Mouse (Mus musculus) intestine, postnatal 0 days (tissue): ENCODE results near the gene Scn4a. TPM values are rescaled to one million over a fixed set of nuclear protein-coding genes. Genes with fewer than 3 reads are reported as not detected.

Experiments used
- ATAC-seq: fragments of 200-750 bp; cut with Nextera tagmentation; 2 replicates; pipeline ENCODE4 v1.8.0; 2017; ENCODE audit warnings: mild to moderate bottlenecking, moderate TSS enrichment, moderate library complexity
- H3K27ac ChIP-seq: fragments of 300-500 bp; sonication (generic); 2 replicates; pipeline ENCODE4 v1.5.1; 2014; ENCODE audit warnings: mild to moderate bottlenecking, low read depth, low read length, moderate library complexity
- H3K27me3 ChIP-seq: fragments of 300-500 bp; sonication (generic); replicated peaks from 2 replicates; pipeline ENCODE4 v1.6.1; 2014; ENCODE audit warnings: low read length, mixed read lengths; ENCODE audit not compliant: control insufficient read depth, insufficient read depth
- H3K36me3 ChIP-seq: fragments of 300-500 bp; sonication (generic); 2 replicates; pipeline ENCODE4 v1.6.1; 2014; ENCODE audit warnings: mild to moderate bottlenecking, moderate library complexity; ENCODE audit not compliant: control insufficient read depth, insufficient read depth
- H3K4me1 ChIP-seq: fragments of 300-500 bp; sonication (generic); replicated peaks from 2 replicates; pipeline ENCODE4 v1.6.1; 2014; ENCODE audit warnings: antibody characterized with exemption, low read length, mixed read lengths; ENCODE audit not compliant: control insufficient read depth, insufficient read depth
- H3K4me2 ChIP-seq: fragments of 300-500 bp; sonication (generic); replicated peaks from 2 replicates; pipeline ENCODE4 v1.6.1; 2014; ENCODE audit warnings: low read depth, mild to moderate bottlenecking, moderate library complexity
- H3K4me3 ChIP-seq: fragments of 300-500 bp; sonication (generic); 2 replicates; pipeline ENCODE4 v1.5.1; 2014; ENCODE audit warnings: low read depth, low read length
- H3K9ac ChIP-seq: fragments of 300-500 bp; sonication (generic); 2 replicates; pipeline ENCODE4 v1.6.1; 2014; ENCODE audit warnings: mild to moderate bottlenecking, low read depth, low read length
- H3K9me3 ChIP-seq: fragments of 300-500 bp; sonication (generic); 2 replicates; pipeline ENCODE4 v1.6.1; 2016; ENCODE audit warnings: mixed run types; ENCODE audit not compliant: control insufficient read depth
- CTCF ChIP-seq: sonication (generic); IDR thresholded peaks from 2 replicates; pipeline ENCODE4 v1.5.1; 2016; ENCODE audit warnings: low read depth, mild to moderate bottlenecking, control low read depth, antibody characterized with exemption, moderate library complexity
- WGBS: fragments of 180-500 bp; shearing (Covaris S2); extraction: QIAGEN DNeasy Blood & Tissue Kit; methylation state at CpG from one replicate; pipeline ENCODE4 v1.1.7; 2014; 5-methylcytosine and 5-hydroxymethylcytosine counted together
- polyA plus RNA-seq: library from polyadenylated mRNA; unstranded; fragments of >200 nt; fragmentation: Nextera tagmentation; extraction: Ambion mirVana; gene quantifications from 2 replicates; pipeline ENCODE4 v1.2.1, GENCODE M21; 2015

The Scn4a gene
- polyA plus RNA-seq, 1 experiment from 2014 or later: 0.01 TPM

DNA sequence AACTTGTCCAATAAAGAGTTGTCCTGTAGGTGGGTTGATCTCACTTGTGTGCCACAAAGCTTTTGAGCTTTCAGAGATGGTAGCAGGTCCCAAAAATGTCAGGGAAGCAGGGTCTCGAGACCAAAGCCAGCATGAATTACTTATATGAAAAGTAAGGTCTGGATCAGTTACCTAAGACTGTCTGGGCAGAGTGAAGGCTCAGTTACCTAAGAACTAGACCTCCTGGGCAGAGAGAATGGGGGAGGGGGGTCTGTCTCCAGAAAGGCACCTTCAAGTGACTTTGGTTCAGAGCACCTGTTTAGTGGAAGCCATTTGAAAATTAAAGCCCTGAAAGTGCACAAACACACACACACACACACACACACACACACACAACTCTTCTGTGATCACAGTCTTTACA lies 78.7 kb downstream of the Scn4a start:
- 89% methylated on average over 1 of the region's 1 CpGs for WGBS
- no peak for TF ChIP-seq CTCF
- Histone ChIP-seq H3K36me3 (no peaks in the 10 kb centered on the region), H3K27me3 (no peaks in the 10 kb centered on the region), H3K4me1 (peaks cover 10% of the 10 kb centered on the region), H3K9me3 (no peaks in the 10 kb centered on the region), H3K4me3 (no peak overlapping the region), H3K27ac (no peak overlapping the region), H3K4me2 (no peak overlapping the region), H3K9ac (no peak overlapping the region)
- no peak for ATAC-seq

- peaks cover 10% of the 10 kb centered on the region for H3K4me1 ChIP-seq
- H3K27me3 ChIP-seq: no peaks in the 10 kb centered on the region
- 93% methylated on average over 6 of the region's 6 CpGs for WGBS
- H3K36me3 ChIP-seq: no peaks in the 10 kb centered on the region
- H3K4me2 ChIP-seq: peak overlapping the region; percentile 77; the same call in 1 of the 2 replicates
- no peaks in the 10 kb centered on the region for H3K9me3 ChIP-seq
- H3K4me3 ChIP-seq: no peak overlapping the region
- no peak overlapping the region for H3K27ac ChIP-seq
- TF ChIP-seq CTCF: no peak
- no peak overlapping the region for H3K9ac ChIP-seq
- no peak for ATAC-seq
Measured at GRCm38 (mm10) chr11:106273811-106274210, 79.3 kb downstream of the Scn4a start.

- Histone ChIP-seq H3K36me3 (no peaks in the 10 kb centered on the region), H3K9me3 (no peaks in the 10 kb centered on the region), H3K9ac (peak overlapping the region; percentile 95), H3K4me2 (peak overlapping the region; percentile 77), H3K4me1 (peaks cover 10% of the 10 kb centered on the region), H3K27ac (peak overlapping the region; percentile 72), H3K4me3 (peak overlapping the region; percentile 97), H3K27me3 (no peaks in the 10 kb centered on the region)
- ATAC-seq: no peak
- no peak for TF ChIP-seq CTCF
- 7% methylated on average over 16 of the region's 16 CpGs for WGBS
Measured at GRCm38 (mm10) chr11:106273311-106273684, 79.8 kb downstream of the Scn4a start.

DNA sequence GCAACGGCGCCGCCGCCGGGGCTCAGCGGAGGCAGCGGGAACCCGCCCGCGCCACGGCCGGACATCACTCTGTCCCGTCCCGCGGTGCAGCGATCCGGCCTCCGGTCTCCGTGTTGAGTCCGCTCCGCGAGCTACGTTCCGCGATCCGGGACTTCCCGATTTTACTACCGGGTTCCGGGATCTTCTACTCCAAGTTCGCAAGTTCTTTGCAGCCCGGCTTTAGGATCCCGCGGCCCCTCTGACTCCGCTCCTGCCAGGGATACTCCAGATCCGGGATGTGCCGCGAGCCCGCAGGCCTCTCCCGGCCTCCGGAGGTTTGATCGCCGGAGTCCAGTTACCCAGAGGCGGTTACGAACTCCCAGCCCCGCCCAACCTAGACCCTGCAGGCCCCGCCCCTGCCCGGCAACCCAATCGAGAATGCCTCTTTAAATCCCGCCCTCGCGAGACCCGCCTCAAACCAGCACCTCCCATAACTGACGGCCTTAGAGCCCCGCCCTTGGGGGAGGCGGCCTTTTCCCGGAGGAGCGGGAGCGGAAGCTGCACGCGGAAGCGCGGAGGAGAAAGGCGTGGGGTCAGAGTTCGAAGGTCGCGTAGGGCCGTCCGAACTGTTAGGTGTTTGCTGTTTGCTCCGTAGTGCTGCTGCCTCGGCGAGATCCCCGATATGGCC lies 80.3 kb downstream of the Scn4a start, which contains the start of gene Smarcd2:
Gene Smarcd2, minus strand, starts transcription at position 329 of the 667 bp plus-strand sequence.
- Histone ChIP-seq H3K9ac (peak within 1 kb of the TSS; percentile 95), H3K27me3 (no peaks in the 10 kb centered on the region), H3K27ac (peak within 1 kb of the TSS; percentile 98), H3K4me2 (peak within 1 kb of the TSS; percentile 77), H3K36me3 (no peaks in the 10 kb centered on the region), H3K4me3 (peak within 1 kb of the TSS; percentile 97), H3K9me3 (no peaks in the 10 kb centered on the region), H3K4me1 (peaks cover 10% of the 10 kb centered on the region)
- WGBS: under 1% methylated on average over 72 of the region's 72 CpGs
- TF ChIP-seq CTCF: no peak
- ATAC-seq: peak; percentile 92

GRCm38 (mm10) chr11:106271794-106272643 lies 81.1 kb downstream of the Scn4a start:
- WGBS: under 1% methylated on average over 41 of the region's 41 CpGs

GRCm38 (mm10) chr11:106271131-106271793 lies 81.8 kb downstream of the Scn4a start:
- ATAC-seq: no peak
- peaks cover 11% of the 10 kb centered on the region for H3K36me3 ChIP-seq
- TF ChIP-seq CTCF: peak; percentile 47
- peak overlapping the region; percentile 98; the same call in 1 of the 2 replicates for H3K27ac ChIP-seq
- H3K9ac ChIP-seq: peak overlapping the region; percentile 95
- H3K9me3 ChIP-seq: no peaks in the 10 kb centered on the region
- peak overlapping the region; percentile 97 for H3K4me3 ChIP-seq
- H3K4me2 ChIP-seq: peak overlapping the region; percentile 77
- no peaks in the 10 kb centered on the region for H3K27me3 ChIP-seq
- 11% methylated on average over 5 of the region's 5 CpGs for WGBS
- H3K4me1 ChIP-seq: peaks cover 10% of the 10 kb centered on the region

More at GRCm38 (mm10) chr11:106271794-106272643, 81.1 kb downstream of the Scn4a start:
- Histone ChIP-seq H3K36me3 (peaks cover 3% of the 10 kb centered on the region), H3K4me1 (peaks cover 10% of the 10 kb centered on the region), H3K4me2 (peak overlapping the region; percentile 77), H3K4me3 (peak overlapping the region; percentile 97), H3K27me3 (no peaks in the 10 kb centered on the region), H3K27ac (peak overlapping the region; percentile 98), H3K9ac (peak overlapping the region; percentile 95), H3K9me3 (no peaks in the 10 kb centered on the region)
- peak; percentile 34 for ATAC-seq
- no peak for TF ChIP-seq CTCF
